Comparison of ENCODE assay signal across 9 mouse cellular contexts in genomic region chr1:98002561-98003425, GRCm38 (mm10).
DNase-seq lines count a peak whose midpoint lies in the region; ATAC-seq and TF ChIP-seq lines count a peak whose summit lies in the region.
"Had no signal": no experiment of that assay in that cellular context is flagged by ENCODE, and none has a peak within 500 bp of the region (broad histone marks: within the 10 kb centered on the region; RNA-seq: fewer than 3 reads in every experiment).

No protein-coding gene starts in this region.

- H3K4me1 ChIP-seq in cerebellum, adult 2 months (ENCODE audit: control insufficient read depth, insufficient read depth, low read length): peaks cover 3% of the 10 kb centered on the region; the same call in 1 of the 2 replicates
- peaks cover 5% of the 10 kb centered on the region for H3K4me1 ChIP-seq in hindbrain, postnatal 0 days (ENCODE audit: insufficient read depth, low read length)
- H3K4me1 ChIP-seq: liver, embryonic 13.5 days had no signal

- peak overlapping the region; percentile 21; the same call in 1 of the 2 replicates for H3K4me2 ChIP-seq in hindbrain, postnatal 0 days (ENCODE audit: low read depth, low read length)
- H3K4me2 ChIP-seq: liver, embryonic 13.5 days had no signal

- DNase-seq in cerebellum, adult 2 months: peak; percentile 11 to 40
- DNase-seq in cerebellum, adult 11 months: no peak
- peak; percentile 30 for DNase-seq in urinary bladder, postnatal 14 days (ENCODE audit: low spot score)
- no peak for DNase-seq in urinary bladder, postnatal 10 days (ENCODE audit: low spot score)
- peak; percentile 71 for DNase-seq in hindbrain, postnatal 0 days (ENCODE audit: low spot score)
- DNase-seq in left cerebral cortex, postnatal 36 days (ENCODE audit: low spot score in 2 of 2): peak; percentile 72 to 73
- DNase-seq in right cerebral cortex, postnatal 36 days (ENCODE audit: low spot score in 2 of 2): peak; percentile 55 to 59
- no peak for DNase-seq in yolk sac, embryonic 10.5 days (ENCODE audit: low spot score)
- DNase-seq: liver, embryonic 13.5 days had no signal

- H3K27ac ChIP-seq in cerebellum, adult 2 months (ENCODE audit: insufficient read depth, low read length): no peak overlapping the region
- peak overlapping the region; percentile 41; the same call in 1 of the 2 replicates for H3K27ac ChIP-seq in hindbrain, postnatal 0 days
- H3K27ac ChIP-seq: liver, embryonic 13.5 days had no signal

- H3K27me3 ChIP-seq in cerebellum, adult 2 months (ENCODE audit: control insufficient read depth, insufficient read depth, low read length): no peaks in the 10 kb centered on the region
- H3K27me3 ChIP-seq in hindbrain, postnatal 0 days (ENCODE audit: insufficient read depth, low read length): no peaks in the 10 kb centered on the region
- H3K27me3 ChIP-seq: liver, embryonic 13.5 days had no signal

- H3K9me3 ChIP-seq in hindbrain, postnatal 0 days (ENCODE audit: low read length): no peaks in the 10 kb centered on the region
- H3K9me3 ChIP-seq: liver, embryonic 13.5 days had no signal

- H3K9ac ChIP-seq in hindbrain, postnatal 0 days (replicated peaks; ENCODE audit: low read length): no peak overlapping the region
- H3K9ac ChIP-seq: liver, embryonic 13.5 days had no signal

- intact Hi-C loops in left cerebral cortex, postnatal 36 days (cut with DNase I): no loop called here

- ATAC-seq in hindbrain, postnatal 0 days: peak; percentile 86

- no peak for TF ChIP-seq CTCF in cerebellum, adult 2 months (IDR thresholded peaks at IDR 0.05; ENCODE audit: borderline replicate concordance, insufficient read depth, low read depth, low read length)
- no peak for TF ChIP-seq CTCF in hindbrain, postnatal 0 days (IDR thresholded peaks at IDR 0.05; ENCODE audit: low read depth)

- no peaks in the 10 kb centered on the region for H3K36me3 ChIP-seq in hindbrain, postnatal 0 days (ENCODE audit: insufficient read depth, low read length)
- H3K36me3 ChIP-seq: liver, embryonic 13.5 days had no signal

- no peak overlapping the region for H3K4me3 ChIP-seq in cerebellum, adult 2 months (replicated peaks; ENCODE audit: insufficient read depth, low read depth, low read length)
- no peak overlapping the region for H3K4me3 ChIP-seq in hindbrain, postnatal 0 days (ENCODE audit: low read length)
- H3K4me3 ChIP-seq: liver, embryonic 13.5 days had no signal

- WGBS in cerebellum, adult 2 months: 24% methylated on average over 7 of the region's 7 CpGs
- 36% methylated on average over 7 of the region's 7 CpGs for WGBS in hindbrain, postnatal 0 days

- no peak for TF ChIP-seq POLR2A in cerebellum, adult 2 months (IDR thresholded peaks at IDR 0.05; ENCODE audit: borderline replicate concordance, insufficient read depth, low read length)

Comparison
In these comparisons a context has a peak if more than half of its experiments do, and no peak if none do; other contexts are left out.
1. DNase-seq: peak in cerebellum, adult 2 months (2 of 2), urinary bladder, postnatal 14 days (single experiment), hindbrain, postnatal 0 days (single experiment), left cerebral cortex, postnatal 36 days (2 of 2) and right cerebral cortex, postnatal 36 days (2 of 2); none in cerebellum, adult 11 months (single experiment), urinary bladder, postnatal 10 days (single experiment) and yolk sac, embryonic 10.5 days (single experiment).